Mouse (Mus musculus): ENCODE data around the gene Akt1. TPM values are rescaled to one million over a fixed set of nuclear protein-coding genes. Genes with fewer than 3 reads are reported as not detected.
A peak's percentile ranks its signal among the peaks of the same experiment; 100 is the strongest.

Akt1 gene
- polyA plus RNA-seq, 1 experiment: 297 TPM

GRCm38 (mm10) chr12:112604709-112605649 lies 69.7 kb downstream of the Akt1 start:
- no peak overlapping the region for H3K4me3 ChIP-seq (ENCODE audit: insufficient read depth, poor library complexity, severe bottlenecking)
- H3K79me3 ChIP-seq (ENCODE audit: low read depth): peaks cover 2% of the 10 kb centered on the region
- H3K36me3 ChIP-seq (ENCODE audit: control insufficient read depth, insufficient read depth): peaks cover 84% of the 10 kb centered on the region
- H3K27me3 ChIP-seq (ENCODE audit: control insufficient read depth, insufficient read depth, insufficient read length): no peaks in the 10 kb centered on the region
- H3K79me2 ChIP-seq (ENCODE audit: control insufficient read depth, insufficient read depth): peaks cover 7% of the 10 kb centered on the region
- TF ChIP-seq MAX (IDR thresholded peaks at IDR 0.05) (no peak), MYOD1 (IDR thresholded peaks at IDR 0.05; ENCODE audit: control insufficient read depth, insufficient read length, low read depth) (peak; percentile 54), CTCF (IDR thresholded peaks at IDR 0.05; ENCODE audit: control insufficient read depth, insufficient read depth, insufficient read length) (peak; percentile 44)
- no peak overlapping the region for H3ac ChIP-seq (ENCODE audit: control insufficient read depth, insufficient read length, low read depth)

DNA sequence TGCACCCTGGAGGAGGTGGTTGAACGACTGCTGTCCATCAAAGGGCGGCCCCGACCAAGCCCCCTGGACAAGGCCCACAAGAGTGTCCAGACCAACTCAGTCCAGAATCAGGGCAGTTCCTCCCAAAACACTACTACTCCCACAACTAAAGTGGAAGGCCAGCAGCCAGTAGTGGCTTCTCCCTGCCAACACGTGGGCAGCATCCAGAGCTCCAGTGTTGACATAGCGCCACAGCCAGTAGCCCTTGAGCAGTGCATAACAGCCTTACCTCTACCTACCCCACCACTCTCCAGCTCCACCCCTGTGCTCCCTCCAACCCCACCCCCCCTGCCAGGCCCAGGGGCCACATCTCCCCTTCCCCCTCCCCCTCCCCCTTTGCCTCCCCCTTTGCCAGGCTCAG lies 70.7 kb downstream of the Akt1 start:
- TF ChIP-seq CTCF (IDR thresholded peaks at IDR 0.05; ENCODE audit: control insufficient read depth, insufficient read depth, insufficient read length) (no peak), CEBPB (IDR thresholded peaks at IDR 0.05; ENCODE audit: low read depth) (no peak), MAX (IDR thresholded peaks at IDR 0.05) (no peak), MYOD1 (IDR thresholded peaks at IDR 0.05; ENCODE audit: control insufficient read depth, insufficient read length, low read depth) (no peak), FOSL1 (IDR thresholded peaks at IDR 0.05; ENCODE audit: insufficient read depth, low read length, poor library complexity, severe bottlenecking) (no peak), USF1 (IDR thresholded peaks at IDR 0.05; ENCODE audit: low read depth) (no peak)
- peaks cover 77% of the 10 kb centered on the region for H3K36me3 ChIP-seq (ENCODE audit: control insufficient read depth, insufficient read depth)
- no peak overlapping the region for H3ac ChIP-seq (ENCODE audit: control insufficient read depth, insufficient read length, low read depth)
- H3K79me3 ChIP-seq (ENCODE audit: low read depth): peaks cover 4% of the 10 kb centered on the region
- H3K4me3 ChIP-seq (ENCODE audit: insufficient read depth, poor library complexity, severe bottlenecking): no peak overlapping the region
- peaks cover 13% of the 10 kb centered on the region for H3K79me2 ChIP-seq (ENCODE audit: control insufficient read depth, insufficient read depth)
- H3K27me3 ChIP-seq (ENCODE audit: control insufficient read depth, insufficient read depth, insufficient read length): no peaks in the 10 kb centered on the region

Small RNA genes lying within 50 kb of the gene (microRNA-seq; reads per million reads assigned to microRNA genes)
- gene Mir6939 (ENCODE audit: borderline microRNAs expressed): 0.56 reads per million, percentile 11 among the genes with 10 or more reads in this experiment

Other genes with a start within 250 kb of the Akt1 start
- gene A530016L24Rik, start 185.4 kb downstream of the Akt1 start, polyA plus RNA-seq (2012; fragmentation: generic; extraction: Trizol): 0.13 TPM
- gene Tmem179, start 158.1 kb downstream of the Akt1 start, polyA plus RNA-seq (2012; fragmentation: generic; extraction: Trizol): 1.1 TPM
- gene Inf2, start 86.1 kb downstream of the Akt1 start, polyA plus RNA-seq (2012; fragmentation: generic; extraction: Trizol): 118 TPM
- 10.1 TPM for gene Adssl1, start 54.8 kb downstream of the Akt1 start, polyA plus RNA-seq (2012; fragmentation: generic; extraction: Trizol)
- 164 TPM for gene Siva1, start 30.2 kb downstream of the Akt1 start, polyA plus RNA-seq (2012; fragmentation: generic; extraction: Trizol)
- 4.2 TPM for gene Zbtb42, start 3.9 kb upstream of the Akt1 start, polyA plus RNA-seq (2012; fragmentation: generic; extraction: Trizol)
- gene Cep170b, start 45.6 kb upstream of the Akt1 start, polyA plus RNA-seq (2012; fragmentation: generic; extraction: Trizol): 33.3 TPM
- not detected for gene Pld4, start 85.8 kb upstream of the Akt1 start, polyA plus RNA-seq (2012; fragmentation: generic; extraction: Trizol)
- 15.8 TPM for gene Ahnak2, start 127.8 kb upstream of the Akt1 start, polyA plus RNA-seq (2012; fragmentation: generic; extraction: Trizol)
- 25.2 TPM for gene Clba1, start 134.1 kb upstream of the Akt1 start, polyA plus RNA-seq (2012; fragmentation: generic; extraction: Trizol)
- 61.9 TPM for gene Cdca4, start 154.5 kb upstream of the Akt1 start, polyA plus RNA-seq (2012; fragmentation: generic; extraction: Trizol)
- gene Gpr132, start 193.3 kb upstream of the Akt1 start, polyA plus RNA-seq (2012; fragmentation: generic; extraction: Trizol): 0.06 TPM